Mouse (Mus musculus) thymus, adult 2 months (tissue): ENCODE data around the gene Cldn2.

Experiments
- CTCF ChIP-seq: fragments of 200-500 bp; IDR thresholded peaks from 2 replicates; pipeline ENCODE4 v1.5.1; 2012; ENCODE audit warnings: mild to moderate bottlenecking, control low read depth, low read length, moderate library complexity, borderline replicate concordance; ENCODE audit not compliant: control insufficient read depth, poor library complexity, insufficient read depth; ENCODE audit errors: extremely low read depth
- POLR2A ChIP-seq: fragments of 200-500 bp; IDR thresholded peaks from 2 replicates; pipeline ENCODE4 v1.6.1; 2012; ENCODE audit warnings: mild to moderate bottlenecking, low read length, control low read depth, moderate library complexity; ENCODE audit not compliant: control insufficient read depth, poor library complexity, insufficient read depth; ENCODE audit errors: extremely low read depth

GRCm38 (mm10) chrX:139777357-139777756 lies 23.3 kb upstream of the Cldn2 start:
- TF ChIP-seq POLR2A = no peak
- no peak for TF ChIP-seq CTCF
